Mouse (Mus musculus) embryonic stem cell, embryonic (primary cell): ENCODE measurements around the gene Mnd1.

Source experiments
- CTCF ChIA-PET, 4 experiments: fragments of 300-600 bp in 2 of 4; fragments of 350-600 bp in 2 of 4; sonication (Branson Sonifier 250); formaldehyde crosslinking; loops; one replicate each; lab custom pipeline; 2022; ENCODE audit warnings: inconsistent platforms in 2 of 4; lab: Charles Lee
- POLR2A ChIA-PET, 4 experiments: fragments of 300-600 bp in 2 of 4; fragments of 350-600 bp in 2 of 4; sonication (Branson Sonifier 250); formaldehyde crosslinking; loops; one replicate each; lab custom pipeline; 2022; ENCODE audit warnings: antibody characterized with exemption in 4 of 4, inconsistent platforms in 1 of 4; lab: Charles Lee

Gene Mnd1

DNA sequence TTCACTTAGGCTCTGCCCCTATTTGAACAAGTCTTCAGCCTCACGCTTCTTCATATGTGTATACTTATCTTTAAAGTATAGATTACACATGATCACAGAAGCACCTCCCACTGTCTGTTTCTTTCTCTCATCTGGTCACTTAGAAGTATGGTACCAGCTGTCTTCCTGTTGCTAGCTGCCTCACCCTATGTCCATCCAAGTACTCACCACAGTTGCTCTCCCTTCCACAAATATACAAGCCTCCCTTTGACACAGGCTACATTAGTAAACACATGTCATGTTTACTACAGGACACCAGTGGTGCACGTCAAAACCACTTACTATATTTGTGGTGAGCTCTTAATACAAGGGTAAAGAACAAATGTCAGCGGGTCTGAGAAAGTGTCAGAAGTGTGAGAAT is 24.2 kb downstream of the Mnd1 start:
- POLR2A ChIA-PET, result interaction anchor here in 1 of 4 experiments (1.3 to 1.5 kb wide), 2 partner anchors 22 to 91 kb away, joined by 3 read pairs; partner anchors contain the start of gene Tmem131l
- CTCF ChIA-PET, result interaction anchor here in 1 of 4 experiments (0.7 kb wide), 1 partner anchor 22 kb away, joined by 3 read pairs; no protein-coding TSS in a partner anchor

DNA sequence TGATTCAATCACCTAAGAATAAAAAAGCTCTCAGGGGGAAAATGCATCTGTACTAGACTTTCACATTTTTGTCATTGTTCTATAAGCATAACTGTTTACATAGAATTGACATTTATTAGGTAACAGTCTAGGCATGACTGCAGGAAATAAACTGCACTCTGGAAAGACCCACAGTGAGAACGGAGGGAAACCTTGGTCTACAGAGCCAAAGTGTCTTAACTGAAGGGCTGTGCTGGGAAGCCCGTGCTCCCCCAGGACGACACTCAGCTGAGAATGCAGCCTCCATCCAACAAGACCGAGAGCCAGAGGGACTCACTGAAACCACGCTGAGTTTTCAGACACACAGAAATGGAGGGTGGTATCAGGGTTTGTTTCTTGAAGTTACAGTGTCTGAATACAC is 24.8 kb downstream of the Mnd1 start:
- ChIA-PET CTCF (no interaction called here), POLR2A (interaction anchor here in 1 of 4 experiments (1.3 to 1.5 kb wide), 2 partner anchors 22 to 90 kb away, joined by 3 read pairs; partner anchors contain the start of gene Tmem131l)

- ChIA-PET POLR2A (interaction anchor here in 1 of 4 experiments (1.3 kb wide), 1 partner anchor 24 kb away, joined by 3 read pairs; no protein-coding TSS in a partner anchor), CTCF (no interaction called here)
Observed at GRCm38 (mm10) chr3:84128871-84129870, 26.4 kb downstream of the Mnd1 start.

- ChIA-PET POLR2A (interaction anchor here in 1 of 4 experiments (1.3 kb wide), 1 partner anchor 26 kb away, joined by 3 read pairs; no protein-coding TSS in a partner anchor), CTCF (interaction anchor here in 1 of 4 experiments (0.8 kb wide), 1 partner anchor 28 kb away, joined by 3 read pairs; the partner anchor contains the start of gene Mnd1)
Observed at GRCm38 (mm10) chr3:84127431-84127830, 28.2 kb downstream of the Mnd1 start.

GRCm38 (mm10) chr3:84126721-84127120 is 28.9 kb downstream of the Mnd1 start:
- POLR2A ChIA-PET, result no interaction called here
- CTCF ChIA-PET, result interaction anchor here in 1 of 4 experiments (0.7 kb wide), 2 partner anchors 186 to 590 kb away, joined by 3 read pairs; no protein-coding TSS in a partner anchor

- POLR2A ChIA-PET, result interaction anchor here in 2 of 4 experiments (0.6 to 1.1 kb wide), 2 partner anchors 84 to 145 kb away, joined by 3 read pairs; no protein-coding TSS in a partner anchor
Observed at GRCm38 (mm10) chr3:84125704-84126289, 29.8 kb downstream of the Mnd1 start.

GRCm38 (mm10) chr3:84123461-84123860 is 32.1 kb downstream of the Mnd1 start:
- ChIA-PET CTCF (interaction anchor here in 1 of 4 experiments (1.5 kb wide), 1 partner anchor 176 kb away, joined by 4 read pairs; no protein-coding TSS in a partner anchor), POLR2A (interaction anchor here in 2 of 4 experiments (0.7 to 1.5 kb wide), 2 partner anchors 10 to 16 kb away, joined by 3 to 4 read pairs; no protein-coding TSS in a partner anchor)

More at GRCm38 (mm10) chr3:84125704-84126289, 29.8 kb downstream of the Mnd1 start:
- CTCF ChIA-PET, result interaction anchor here in 3 of 4 experiments (0.6 to 1.4 kb wide), 5 partner anchors 25 to 1859 kb away, joined by 3 to 10 read pairs (median 4); no protein-coding TSS in a partner anchor

- POLR2A ChIA-PET, result interaction anchor here in 1 of 4 experiments (0.6 to 1.5 kb wide), 2 partner anchors 17 to 287 kb away, joined by 3 read pairs; no protein-coding TSS in a partner anchor
- CTCF ChIA-PET, result interaction anchor here in 1 of 4 experiments (0.5 kb wide), 1 partner anchor 321 kb away, joined by 7 read pairs; no protein-coding TSS in a partner anchor
Observed at GRCm38 (mm10) chr3:84118718-84119117, 36.9 kb downstream of the Mnd1 start.

GRCm38 (mm10) chr3:84118178-84118577 is 37.4 kb downstream of the Mnd1 start:
- POLR2A ChIA-PET, result interaction anchor here in 1 of 4 experiments (0.6 to 1.5 kb wide), 2 partner anchors 16 to 288 kb away, joined by 3 read pairs; no protein-coding TSS in a partner anchor

GRCm38 (mm10) chr3:84108614-84109013 is 47.0 kb downstream of the Mnd1 start:
- POLR2A ChIA-PET, result no interaction called here
- CTCF ChIA-PET, result no interaction called here

More at GRCm38 (mm10) chr3:84118178-84118577, 37.4 kb downstream of the Mnd1 start:
- CTCF ChIA-PET, result interaction anchor here in 1 of 4 experiments (0.5 kb wide), 2 partner anchors 320 to 500 kb away, joined by 3 to 7 read pairs; no protein-coding TSS in a partner anchor

DNA sequence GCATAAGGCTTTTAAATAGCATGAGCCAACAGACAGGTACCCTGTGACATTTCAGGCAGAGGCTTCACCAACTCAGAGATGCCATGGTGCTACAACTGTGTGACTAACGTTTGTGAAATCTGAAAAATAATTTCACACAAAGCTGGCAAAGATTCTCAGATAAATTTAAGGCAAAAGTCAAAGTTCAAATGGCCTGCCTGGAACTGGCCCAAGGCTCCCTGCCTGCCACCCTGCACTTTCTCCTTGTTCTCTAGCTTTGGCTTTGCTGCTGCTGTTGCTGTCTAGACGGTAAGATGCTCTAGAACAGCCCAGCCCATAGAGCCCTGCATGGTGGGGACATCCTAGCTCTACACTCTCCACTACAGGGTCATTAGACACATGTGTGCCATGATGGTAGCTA is 49.5 kb downstream of the Mnd1 start:
- POLR2A ChIA-PET, result interaction anchor here in 1 of 4 experiments (0.7 kb wide), 1 partner anchor 47 kb away, joined by 3 read pairs; no protein-coding TSS in a partner anchor
- CTCF ChIA-PET, result interaction anchor here in 1 of 4 experiments (0.6 kb wide), 1 partner anchor 108 kb away, joined by 3 read pairs; no protein-coding TSS in a partner anchor

DNA sequence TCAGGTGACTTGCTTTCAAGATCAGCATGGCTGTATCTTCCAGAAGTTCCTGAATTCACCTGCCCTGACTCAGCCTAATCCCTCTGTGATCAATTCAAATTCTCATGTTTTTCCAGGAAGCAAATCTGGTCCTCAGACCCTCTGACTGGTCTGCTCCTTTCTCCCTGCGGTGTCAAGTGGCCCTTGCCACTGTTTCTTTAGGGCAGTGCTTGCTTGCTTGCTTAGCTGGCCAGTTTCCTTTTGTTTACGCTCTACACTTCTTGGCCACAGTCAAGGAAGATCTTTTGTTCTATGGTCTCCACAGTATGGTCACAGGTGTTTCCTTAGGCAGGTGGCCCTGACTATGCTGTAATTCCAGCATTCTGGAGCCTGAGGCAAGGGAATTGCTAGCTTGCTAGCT is 52.0 kb downstream of the Mnd1 start:
- ChIA-PET CTCF (interaction anchor here in 1 of 4 experiments (0.6 kb wide), 2 partner anchors 149 to 180 kb away, joined by 3 read pairs; no protein-coding TSS in a partner anchor), POLR2A (interaction anchor here in 1 of 4 experiments (0.6 kb wide), 2 partner anchors 123 to 861 kb away, joined by 3 read pairs; no protein-coding TSS in a partner anchor)

- ChIA-PET POLR2A (no interaction called here), CTCF (no interaction called here)
Observed at GRCm38 (mm10) chr3:84092875-84093274, 62.7 kb downstream of the Mnd1 start.

DNA sequence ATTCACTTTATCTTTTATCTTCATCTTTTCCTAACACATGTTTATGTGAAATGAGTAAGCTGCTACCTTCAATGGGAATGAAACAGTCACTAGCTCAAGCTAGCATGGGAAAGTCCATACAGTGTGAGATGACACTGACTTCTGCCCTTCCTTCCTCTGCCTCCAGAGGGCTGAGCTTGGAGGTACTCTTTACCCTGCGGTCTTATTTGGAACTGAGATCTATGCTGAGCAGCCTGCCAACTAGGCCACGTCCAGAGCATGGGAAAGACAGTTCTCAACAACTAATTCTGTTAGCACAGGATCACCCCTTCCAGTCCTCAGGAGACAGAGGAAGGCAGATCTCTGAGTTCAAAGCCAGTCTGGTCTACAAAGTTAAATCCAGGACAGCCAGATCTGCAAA is 64.6 kb downstream of the Mnd1 start:
- ChIA-PET POLR2A (interaction anchor here in 1 of 4 experiments (1.0 kb wide), 1 partner anchor 95 kb away, joined by 3 read pairs; no protein-coding TSS in a partner anchor), CTCF (interaction anchor here in 3 of 4 experiments (0.6 to 2.0 kb wide), 7 partner anchors 10 to 223 kb away, joined by 3 to 6 read pairs (median 3); partner anchors contain the start of genes Mnd1 (in 1 of the 3) and Tmem131l (in 1 of the 3))

GRCm38 (mm10) chr3:84086921-84087320 is 68.7 kb downstream of the Mnd1 start:
- ChIA-PET POLR2A (interaction anchor here in 1 of 4 experiments (0.6 kb wide), 1 partner anchor 249 kb away, joined by 3 read pairs; no protein-coding TSS in a partner anchor), CTCF (no interaction called here)

DNA sequence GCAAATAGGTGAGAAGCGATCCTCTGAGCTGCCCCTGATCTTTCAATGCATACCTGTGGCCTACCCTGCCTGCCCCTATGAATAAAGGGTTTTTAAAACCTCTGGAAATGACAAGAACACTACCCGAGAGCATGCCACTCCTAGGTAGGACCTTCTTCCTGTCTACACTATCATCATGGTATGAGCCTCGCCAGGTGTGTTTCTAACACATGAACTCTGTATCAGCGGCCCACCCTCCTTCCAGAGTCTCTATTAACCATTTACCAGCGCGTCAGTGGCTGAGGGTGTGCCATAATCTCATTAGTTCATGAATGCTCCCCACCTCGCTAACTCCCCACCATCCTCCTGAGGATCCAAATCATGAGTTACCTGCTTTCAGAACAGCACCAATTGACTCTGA is 69.2 kb downstream of the Mnd1 start:
- CTCF ChIA-PET, result no interaction called here
- POLR2A ChIA-PET, result no interaction called here

- POLR2A ChIA-PET, result no interaction called here
- CTCF ChIA-PET, result no interaction called here
Observed at GRCm38 (mm10) chr3:84085429-84085828, 70.2 kb downstream of the Mnd1 start.
